Mouse (Mus musculus): ENCODE results near the gene Usp4.
"Not testable (repeated sequence)": the region's sequence is repeated elsewhere in the genome, so short reads cannot be mapped to it uniquely, and the experiment has no call there.

Gene Usp4

DNA sequence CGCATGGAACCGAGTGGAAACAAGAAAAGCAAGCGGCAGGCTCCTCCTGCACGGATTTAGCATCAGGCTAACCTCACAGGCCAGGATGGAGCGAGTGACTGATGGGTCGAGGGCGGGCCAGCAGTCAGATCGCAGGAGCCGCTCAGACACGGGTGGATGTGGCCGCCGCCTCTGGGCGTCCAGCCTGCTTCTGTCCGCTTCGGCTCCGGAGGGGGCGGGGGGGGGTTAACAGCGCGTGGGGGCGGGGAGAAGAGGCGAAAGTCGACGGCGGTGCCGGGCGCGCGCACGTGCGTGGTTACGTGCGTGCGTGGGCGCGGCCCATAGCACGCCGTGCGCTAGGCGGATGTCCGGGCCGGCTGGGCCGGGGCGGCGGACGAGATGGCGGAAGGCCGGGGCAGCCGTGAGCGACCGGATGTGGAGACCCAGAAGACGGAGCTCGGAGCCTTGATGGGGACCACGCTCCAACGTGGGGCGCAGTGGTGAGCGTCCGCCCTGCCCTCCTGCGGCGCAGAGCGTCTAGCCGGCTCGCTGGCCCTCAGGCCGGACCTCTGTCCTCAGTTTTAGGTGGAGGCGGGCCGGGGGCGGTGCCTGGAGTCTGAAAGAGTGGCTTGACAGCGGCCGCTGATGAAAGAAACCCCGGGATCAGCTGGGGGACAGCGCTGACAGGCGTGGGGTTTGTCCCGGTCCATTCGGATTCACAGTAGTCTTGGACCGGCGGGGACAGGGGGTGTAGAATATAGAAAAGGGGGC is at the start of gene Usp4:
Usp4 (plus strand) TSS at position 314 of the 750 bp plus-strand sequence.
- DNase-seq (ENCODE audit: low read depth, low spot score), result peak; percentile 80

DNA sequence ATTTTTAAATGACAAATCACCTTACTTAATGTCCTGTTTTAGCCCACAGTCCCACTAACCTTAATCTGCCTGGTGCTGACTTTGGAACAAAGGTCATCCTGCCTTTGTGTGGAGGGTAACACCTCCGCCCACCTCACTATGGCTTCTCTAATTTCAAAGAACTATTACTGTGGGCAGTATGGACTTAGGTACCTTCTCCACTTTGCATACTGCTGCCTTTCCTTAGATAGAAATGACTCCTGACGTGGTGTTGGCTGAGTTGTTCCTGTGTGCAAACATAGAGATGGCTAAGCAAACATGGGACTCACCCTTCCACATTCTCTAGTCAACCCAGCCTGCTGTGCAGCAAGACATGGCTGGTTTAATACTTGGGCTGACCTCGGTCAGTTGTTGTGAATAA is 45.8 kb upstream of the Usp4 start:
- DNase-seq (ENCODE audit: low read depth, low spot score), result no peak

DNA sequence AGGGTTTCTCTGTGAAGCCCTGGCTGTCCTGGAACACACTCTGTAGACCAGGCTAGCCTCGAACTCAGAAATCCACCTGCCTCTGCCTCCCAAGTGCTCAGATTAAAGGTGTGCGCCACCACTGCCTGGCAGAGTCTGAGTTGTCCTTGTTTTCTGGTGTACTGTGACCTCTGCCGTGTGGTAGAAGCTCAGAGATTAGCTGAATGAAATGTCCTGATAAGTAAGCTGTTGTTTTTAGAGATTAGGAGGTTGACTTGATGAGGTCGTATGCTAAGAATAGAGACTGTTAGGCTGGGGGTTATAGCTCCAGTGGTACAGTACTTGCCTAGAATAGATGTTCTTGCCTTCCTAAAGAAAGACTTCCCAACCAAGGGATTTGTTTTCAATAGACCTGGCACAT is 42.9 kb upstream of the Usp4 start:
- no peak for DNase-seq (ENCODE audit: low read depth, low spot score)

DNA sequence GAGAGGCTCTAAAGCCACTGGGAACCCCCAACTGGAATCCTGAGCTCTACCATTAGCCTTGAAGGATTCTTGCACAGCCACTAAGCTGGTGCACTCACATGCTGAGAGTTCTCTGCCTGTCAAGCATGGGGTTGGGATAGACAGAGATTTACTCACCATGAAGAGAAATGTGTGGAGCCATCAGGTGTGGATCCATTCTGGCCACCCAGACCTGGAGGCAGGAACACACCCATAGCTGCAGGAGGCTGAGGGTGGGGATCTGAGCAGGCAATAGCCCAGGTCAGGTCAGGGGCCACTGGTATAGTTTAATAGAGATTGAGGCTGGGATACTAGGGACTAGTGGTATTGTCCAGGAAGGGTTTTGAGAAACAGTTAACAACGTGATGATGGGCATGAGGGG is 42.5 kb upstream of the Usp4 start:
- no peak for DNase-seq (ENCODE audit: low read depth, low spot score)

DNA sequence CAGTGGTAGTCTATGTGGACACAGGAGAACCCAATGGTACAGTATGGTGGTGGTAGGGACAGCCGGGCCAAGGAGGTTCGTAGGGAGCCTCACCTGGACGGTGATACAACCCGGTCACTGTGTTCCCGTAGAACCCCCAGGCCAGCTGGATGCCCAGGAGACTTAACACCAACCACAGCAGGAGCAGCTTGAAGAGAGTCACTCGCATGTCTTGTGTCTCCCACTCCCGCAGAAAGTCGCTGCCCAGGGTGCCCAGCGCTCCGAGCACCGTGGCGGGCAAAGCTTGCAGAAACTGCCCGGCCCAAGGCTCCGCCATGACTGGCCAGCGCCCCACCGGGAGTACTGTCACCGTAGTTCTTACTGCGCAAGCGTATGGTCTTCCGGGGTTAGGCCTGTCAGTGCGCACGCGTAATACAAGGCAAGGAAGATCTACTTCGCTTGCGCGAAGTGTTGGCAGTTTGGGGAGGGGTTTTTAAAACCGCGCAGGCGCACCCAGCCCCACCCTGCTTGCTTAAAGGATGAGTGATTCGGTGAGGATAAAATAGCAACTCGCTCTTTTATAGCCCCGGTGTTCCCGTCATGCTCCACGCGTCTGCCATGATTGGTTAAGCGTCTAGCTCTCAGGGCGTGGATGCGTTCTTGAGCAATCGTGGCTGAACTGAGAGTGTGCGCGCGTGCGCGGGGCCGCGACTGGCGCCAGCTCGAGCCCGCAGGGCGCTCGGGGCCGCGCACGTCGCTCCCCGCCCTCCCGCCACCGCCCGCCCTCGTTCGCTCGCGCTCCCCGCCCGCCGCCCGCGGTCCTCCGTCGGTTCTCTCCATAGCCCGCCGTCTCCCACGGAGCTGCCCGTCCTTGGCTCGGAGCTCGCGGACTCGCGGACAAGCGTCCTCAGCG is 41.8 kb upstream of the Usp4 start, which contains the start of the genes Rhoa and Tcta:
Rhoa (plus strand) TSS at position 501 of the 892 bp plus-strand sequence.
Tcta (minus strand) TSS at position 532 of the 892 bp plus-strand sequence.
- DNase-seq (ENCODE audit: low read depth, low spot score), result peak; percentile 99

DNA sequence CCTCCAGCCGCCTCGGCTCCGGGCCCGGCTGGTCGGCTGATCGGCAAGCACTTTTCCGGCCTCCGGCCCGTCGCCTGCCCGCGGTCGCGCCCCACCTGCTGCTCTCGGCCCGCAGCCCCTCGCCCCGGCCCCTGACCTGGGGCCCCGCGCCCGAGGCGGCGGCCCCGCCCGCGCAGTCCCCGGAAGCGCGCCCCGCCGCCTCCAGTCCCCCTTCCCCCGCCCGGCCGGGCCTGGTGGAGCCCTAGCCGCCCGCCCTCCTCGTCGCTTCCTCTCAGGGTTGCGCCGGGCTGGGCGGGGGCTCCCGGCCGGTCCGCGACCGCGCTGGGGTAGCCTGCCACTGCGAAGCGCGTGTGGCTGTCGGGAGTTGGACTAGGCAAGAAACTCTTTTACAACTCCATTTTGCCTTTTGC is 41.1 kb upstream of the Usp4 start:
- peak; percentile 67 for DNase-seq (ENCODE audit: low read depth, low spot score)

DNA sequence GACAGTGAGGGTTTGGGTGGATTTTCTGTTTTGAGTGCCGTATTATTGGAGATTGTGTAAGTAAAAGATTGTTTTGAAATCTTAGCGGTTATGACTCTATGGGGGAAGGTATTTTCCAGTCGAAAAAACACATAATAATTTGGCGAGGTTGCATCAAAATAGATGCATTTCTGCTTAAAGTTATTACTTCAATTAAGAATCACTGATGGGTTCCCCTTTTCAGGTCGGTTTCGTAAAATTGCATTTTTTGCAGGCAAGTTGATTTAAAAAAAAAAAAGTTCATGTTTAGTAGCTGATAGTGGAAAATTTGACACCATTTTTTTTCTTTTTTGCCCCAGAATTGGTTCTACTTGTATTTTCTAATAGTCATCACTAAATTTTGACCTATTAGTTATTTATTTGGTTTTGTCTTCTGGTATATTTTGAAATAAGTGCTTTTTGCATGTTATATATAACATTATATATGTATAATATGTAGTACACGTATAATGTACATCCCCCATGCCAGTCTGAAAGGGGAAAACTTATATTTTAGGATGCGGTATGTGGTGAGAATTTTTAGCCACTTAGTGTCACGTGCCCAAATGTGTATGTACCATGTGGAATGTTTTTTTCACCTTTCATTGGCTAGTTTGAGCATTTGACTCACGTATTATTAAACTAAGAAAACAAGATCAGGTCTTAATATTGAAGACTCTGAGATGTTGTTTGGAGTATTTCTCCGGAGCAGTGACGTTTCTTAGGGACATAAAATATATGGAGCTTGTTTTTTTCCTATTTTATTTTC is 40.4 kb upstream of the Usp4 start:
- no peak for DNase-seq (ENCODE audit: low read depth, low spot score)

DNA sequence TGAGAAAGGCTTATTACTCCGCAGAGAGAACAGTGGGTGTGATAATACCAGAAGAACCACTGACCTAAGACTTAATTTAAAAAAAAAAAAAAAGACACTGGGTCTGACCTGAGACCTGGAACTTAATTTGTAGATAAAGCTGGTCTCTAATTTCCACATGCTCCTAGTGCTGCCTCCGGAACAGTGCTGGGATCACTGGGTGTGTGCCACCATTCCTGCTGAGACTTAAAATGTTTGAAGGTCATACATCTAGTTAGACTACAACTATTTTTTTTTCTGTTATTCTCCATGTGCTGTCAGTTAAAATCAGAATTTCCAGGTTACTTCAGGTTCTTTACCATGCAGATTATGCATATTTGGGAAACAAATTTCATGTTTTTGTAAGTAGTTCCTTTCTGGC is 39.5 kb upstream of the Usp4 start:
- DNase-seq (ENCODE audit: low read depth, low spot score), result no peak

DNA sequence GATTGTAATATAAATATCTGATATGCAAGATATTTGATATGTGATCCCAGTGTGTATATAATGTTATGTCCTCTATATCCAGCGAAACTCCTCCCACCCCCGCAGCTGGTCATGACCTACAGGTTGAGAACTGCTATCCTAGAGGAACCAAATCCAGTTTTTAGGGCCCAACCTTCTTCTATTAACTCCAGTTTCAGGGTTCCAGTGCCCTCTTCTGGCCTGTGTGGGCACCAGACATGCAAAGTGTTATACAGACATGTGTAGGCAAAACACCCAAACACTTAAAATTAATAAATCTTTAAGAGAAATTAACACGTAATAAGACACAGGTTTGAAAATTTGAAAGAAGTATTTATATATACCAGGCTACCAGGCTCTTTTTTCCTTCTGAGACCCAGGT is 30.1 kb upstream of the Usp4 start:
- no peak for DNase-seq (ENCODE audit: low read depth, low spot score)

DNA sequence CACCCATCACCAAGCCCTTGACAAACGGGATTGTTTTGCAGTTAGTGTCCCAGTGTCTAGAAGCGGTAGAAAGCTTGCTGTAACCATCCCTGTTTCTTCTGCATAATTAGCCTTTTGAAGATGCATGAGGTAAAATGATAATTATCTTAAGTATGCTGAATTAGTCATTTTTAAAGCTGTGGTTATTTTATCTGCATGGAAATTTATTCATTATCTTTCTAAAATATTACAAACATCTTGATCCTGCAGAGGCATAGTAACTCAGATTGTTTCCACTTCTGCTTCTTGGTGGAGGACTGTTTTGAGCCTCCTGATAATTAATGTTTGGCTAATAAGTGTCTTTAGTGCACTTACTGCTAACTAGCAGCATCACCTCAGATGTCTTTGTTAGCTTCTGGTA is 29.2 kb upstream of the Usp4 start:
- DNase-seq (ENCODE audit: low read depth, low spot score), result no peak

DNA sequence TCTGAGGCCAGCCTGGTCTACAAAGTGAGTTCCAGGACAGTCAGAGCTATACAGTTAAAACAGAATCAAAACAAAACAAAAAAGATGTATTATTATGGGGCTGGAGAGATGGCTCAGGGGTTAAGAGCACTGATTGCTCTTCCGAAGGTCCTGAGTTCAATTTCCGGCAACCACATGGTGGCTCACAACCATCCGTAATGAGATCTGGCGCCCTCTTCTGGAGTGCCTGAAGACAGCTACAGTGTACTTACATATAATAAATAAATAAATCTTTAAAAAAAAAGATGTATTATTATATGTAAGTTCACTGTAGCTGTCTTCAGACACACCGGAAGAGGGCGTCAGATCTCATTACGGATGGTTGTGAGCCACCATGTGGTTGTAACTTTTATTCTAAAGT is 25.6 kb upstream of the Usp4 start:
- not testable (repeated sequence) for DNase-seq (ENCODE audit: low read depth, low spot score)

DNA sequence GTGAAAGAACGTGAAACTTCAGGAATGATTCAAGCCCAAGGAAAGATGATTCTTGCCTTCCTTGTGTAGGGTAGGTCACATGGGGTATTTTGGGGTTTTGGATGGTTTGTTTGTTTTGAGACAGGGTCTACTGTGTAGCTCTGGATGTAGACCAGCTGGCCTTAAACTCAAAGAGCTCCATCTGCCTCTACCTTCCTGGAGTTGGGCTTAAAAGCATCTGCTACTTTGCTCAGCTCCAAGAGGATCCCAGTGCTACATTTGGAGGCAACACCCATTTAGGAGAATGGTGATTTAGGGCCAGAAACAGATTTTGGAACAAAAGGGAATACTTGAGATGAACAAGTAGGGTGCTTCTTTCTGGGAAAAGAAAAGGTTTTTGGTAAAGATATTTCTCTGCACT is 22.9 kb upstream of the Usp4 start:
- no peak for DNase-seq (ENCODE audit: low read depth, low spot score)

DNA sequence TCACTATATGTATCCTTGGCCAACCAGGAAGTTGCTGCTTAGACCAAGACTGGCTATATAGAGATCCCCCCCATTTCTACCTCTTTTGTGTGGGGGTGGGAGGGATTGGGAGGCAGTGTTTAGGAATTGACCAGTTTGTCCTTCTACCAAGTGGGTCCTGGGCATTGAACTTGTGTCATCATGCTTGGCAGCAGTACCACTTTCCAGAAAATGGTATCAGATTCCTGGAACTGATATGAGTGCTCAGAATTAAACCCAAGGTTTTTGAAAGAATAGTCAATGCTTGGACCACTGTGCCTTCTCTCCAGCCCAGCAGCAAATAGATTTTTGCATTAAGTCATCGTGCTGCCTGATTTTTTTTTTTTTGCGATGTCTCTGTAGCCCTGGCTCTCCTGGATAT is 21.8 kb upstream of the Usp4 start:
- DNase-seq (ENCODE audit: low read depth, low spot score), result no peak

DNA sequence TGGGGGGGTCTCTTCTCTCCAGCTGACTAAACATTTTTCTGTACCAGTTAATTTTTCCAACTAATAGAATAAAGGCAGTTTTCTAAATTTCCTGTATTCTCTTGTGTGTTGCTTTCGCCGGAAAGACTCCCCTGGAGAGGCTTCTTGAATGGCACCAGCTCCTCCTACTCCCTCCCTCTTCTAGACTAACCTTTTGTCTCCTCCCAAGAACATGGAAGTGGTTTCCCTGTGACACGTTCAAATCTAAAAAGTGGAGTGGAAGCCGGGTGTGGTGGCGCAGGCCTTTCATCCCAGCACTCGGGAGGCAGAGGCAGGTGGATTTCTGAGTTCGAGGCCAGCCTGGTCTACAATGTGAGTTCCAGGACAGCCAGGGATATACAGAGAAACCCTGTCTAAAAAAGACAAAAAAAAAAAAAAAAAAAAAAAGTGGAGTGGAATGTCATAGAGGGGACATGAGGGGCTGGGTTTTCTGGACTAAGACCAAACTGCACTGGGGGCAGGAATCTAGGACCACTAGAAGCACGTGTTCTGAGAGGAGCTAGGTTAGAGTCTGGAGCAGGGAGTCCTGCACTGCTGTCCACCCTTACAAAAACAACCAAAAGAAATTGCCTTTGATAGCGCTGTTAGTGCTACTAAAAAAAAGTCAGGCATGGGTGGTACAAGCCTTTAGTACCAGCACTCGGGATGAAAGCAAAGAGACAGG is 9.7 kb upstream of the Usp4 start:
- no peak for DNase-seq (ENCODE audit: low read depth, low spot score)

DNA sequence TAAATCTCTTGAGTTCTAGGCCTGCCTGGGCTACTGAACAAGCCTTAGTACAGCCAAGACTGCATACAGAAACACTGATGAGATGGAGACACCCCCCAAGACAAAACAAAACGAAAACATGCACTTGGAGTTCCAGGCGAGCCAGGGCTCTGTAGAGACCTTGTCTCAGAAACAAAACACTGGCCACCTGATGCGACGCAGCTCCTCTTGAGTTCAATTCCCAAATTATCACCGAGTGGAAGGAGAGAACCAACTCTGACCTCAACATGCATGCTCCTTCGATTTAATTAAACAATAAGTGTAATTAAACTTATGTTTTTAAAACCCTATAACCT is 9.1 kb upstream of the Usp4 start:
- DNase-seq (ENCODE audit: low read depth, low spot score), result peak; percentile 44

DNA sequence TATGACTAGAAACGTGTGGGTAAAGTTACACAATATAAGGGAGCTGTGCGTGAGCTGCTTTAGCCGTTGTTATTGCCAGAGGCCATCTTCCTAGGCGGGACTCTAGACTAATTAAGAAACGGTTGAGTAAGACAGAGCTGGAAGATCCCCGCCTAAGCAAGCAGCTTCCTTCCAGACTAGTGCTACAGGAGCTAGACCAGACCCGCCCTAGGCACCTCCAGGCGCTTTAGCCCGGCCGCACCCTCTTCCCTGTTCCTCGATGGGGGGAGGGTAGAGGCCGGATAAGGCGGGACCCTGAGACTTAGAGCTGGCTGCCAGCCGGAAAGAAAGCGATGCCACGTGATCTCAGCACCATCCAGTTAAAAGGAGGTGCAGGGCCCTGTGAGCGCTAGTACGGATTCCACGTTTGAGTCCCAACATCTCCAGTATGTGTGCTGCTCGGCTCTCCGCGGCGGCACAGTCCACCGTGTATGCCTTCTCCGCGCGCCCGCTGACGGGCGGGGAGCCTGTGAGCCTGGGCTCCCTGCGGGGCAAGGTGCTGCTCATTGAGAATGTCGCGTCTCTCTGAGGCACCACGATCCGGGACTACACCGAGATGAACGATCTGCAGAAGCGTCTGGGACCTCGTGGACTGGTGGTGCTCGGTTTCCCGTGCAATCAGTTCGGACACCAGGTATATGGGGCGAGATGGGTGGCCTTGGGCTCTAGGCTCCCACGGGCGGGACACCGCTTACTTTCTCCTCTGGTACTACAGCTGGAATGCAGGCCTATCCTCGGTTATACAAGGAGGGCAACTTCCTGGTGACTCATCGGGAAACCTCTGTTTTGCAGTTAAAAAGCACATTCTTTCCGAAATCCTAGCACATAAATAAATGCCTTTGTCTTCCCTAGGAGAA is 8.5 kb upstream of the Usp4 start, which contains the start of gene Gpx1:
Gpx1 (plus strand) TSS at position 18 of the 896 bp plus-strand sequence.
- DNase-seq (ENCODE audit: low read depth, low spot score), result peak; percentile 95

DNA sequence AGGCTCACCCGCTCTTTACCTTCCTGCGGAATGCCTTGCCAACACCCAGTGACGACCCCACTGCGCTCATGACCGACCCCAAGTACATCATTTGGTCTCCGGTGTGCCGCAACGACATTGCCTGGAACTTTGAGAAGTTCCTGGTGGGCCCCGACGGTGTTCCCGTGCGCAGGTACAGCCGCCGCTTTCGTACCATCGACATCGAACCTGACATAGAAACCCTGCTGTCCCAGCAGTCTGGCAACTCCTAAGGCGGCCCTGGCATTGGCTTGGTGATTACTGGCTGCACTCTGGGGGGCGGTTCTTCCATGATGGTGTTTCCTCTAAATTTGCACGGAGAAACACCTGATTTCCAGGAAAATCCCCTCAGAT is 7.8 kb upstream of the Usp4 start:
- DNase-seq (ENCODE audit: low read depth, low spot score), result no peak

DNA sequence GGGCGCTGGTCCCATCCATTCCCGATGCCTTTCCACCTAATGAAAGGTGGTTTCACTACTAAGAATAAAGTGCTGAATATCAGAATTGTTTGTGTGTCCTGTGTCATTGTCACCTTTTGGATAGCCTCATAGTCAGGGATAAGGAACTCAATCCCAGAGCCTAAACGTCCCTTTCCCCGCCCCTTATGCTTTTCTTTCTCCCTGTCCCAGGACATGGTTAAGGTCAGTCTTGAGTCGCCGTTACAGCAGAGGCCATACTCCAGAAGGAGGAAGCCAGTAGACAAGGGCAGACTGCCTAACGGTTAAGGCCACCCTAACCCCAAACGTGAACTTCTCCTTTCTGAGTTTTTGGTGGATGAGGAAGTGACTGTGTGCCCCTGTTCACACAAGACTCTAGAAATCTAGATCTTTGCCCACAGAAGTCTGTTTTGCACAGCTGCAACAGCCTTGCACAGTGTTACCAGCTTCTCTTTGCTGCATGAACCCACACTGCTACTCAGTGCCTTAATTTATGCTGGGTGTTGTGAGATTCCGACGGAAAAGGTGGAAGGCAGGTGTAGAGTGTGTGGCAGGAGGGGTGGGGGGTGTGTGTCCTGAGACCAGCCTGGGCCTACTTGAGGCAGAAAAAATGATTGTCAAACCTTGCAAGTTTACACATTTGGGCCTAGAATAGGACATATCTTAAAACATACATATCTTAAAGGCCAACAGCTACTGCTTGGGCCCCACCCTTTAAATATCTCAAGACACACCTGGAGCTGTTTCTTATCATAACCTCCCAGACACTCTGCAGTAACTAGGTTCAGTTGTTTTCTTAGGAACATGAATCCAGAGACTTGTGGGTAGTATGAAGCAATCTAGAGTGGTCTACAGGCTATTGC is 7.2 kb upstream of the Usp4 start:
- peak; percentile 90 for DNase-seq (ENCODE audit: low read depth, low spot score)

DNA sequence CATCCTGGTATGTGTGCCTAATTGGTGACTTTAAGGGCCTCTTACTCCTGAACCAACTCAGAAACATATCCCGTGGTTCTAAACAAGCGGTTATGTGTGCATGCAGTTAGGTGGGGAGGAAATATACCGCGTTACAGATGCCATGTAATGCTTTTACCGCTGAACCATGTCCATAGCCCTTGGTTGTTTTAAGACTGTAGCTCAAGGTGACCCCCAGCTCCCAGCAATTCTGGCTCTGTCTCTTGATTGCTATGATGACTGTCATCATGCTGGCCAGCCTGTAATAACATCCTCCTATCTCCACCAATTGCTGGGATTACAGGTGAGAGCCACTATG is 6.5 kb upstream of the Usp4 start:
- no peak for DNase-seq (ENCODE audit: low read depth, low spot score)

DNA sequence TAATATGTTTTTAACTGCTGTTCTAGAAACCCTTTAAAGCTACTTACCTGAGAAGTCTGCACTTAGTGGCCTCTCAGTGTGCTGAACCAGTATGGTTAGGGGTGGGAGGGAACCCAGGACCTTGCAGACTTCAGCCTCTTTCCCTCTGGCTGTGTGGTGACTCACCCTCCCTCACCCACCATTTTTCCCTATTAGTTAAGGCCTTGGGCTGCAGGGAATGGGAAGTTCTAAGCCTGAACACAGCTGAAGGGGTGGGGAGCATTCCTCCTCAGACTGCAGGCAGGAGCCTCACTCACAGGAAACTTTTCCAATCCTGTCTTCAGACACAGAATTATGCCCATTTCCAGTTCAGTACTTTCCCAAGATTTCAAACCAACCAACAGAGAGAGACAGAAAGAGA is 5.9 kb upstream of the Usp4 start:
- peak; percentile 43 for DNase-seq (ENCODE audit: low read depth, low spot score)
